Mouse (Mus musculus) myocyte (in vitro differentiated cells): ENCODE data around the gene Cyp4f37. TPM values are rescaled to one million over a fixed set of nuclear protein-coding genes. Genes with fewer than 3 reads are reported as not detected.
"Not testable (repeated sequence)": the region's sequence is repeated elsewhere in the genome, so short reads cannot be mapped to it uniquely, and the experiment has no call there.

Experiments used
- H3K27me3 ChIP-seq: one replicate; pipeline ENCODE4 v1.6.1; 2011; ENCODE audit not compliant: control insufficient read depth, insufficient read depth, insufficient read length
- H3K36me3 ChIP-seq: one replicate; pipeline ENCODE4 v1.6.1; 2011; ENCODE audit not compliant: control insufficient read depth, insufficient read depth
- H3K4me2 ChIP-seq: one replicate; pipeline ENCODE4 v1.6.1; 2011; ENCODE audit warnings: low read depth, control low read depth
- H3K4me3 ChIP-seq: one replicate; pipeline ENCODE4 v1.5.1; 2011; ENCODE audit warnings: mild to moderate bottlenecking, control low read depth, moderate library complexity
- H3K79me2 ChIP-seq: one replicate; pipeline ENCODE4 v1.6.1; 2011; ENCODE audit not compliant: control insufficient read depth, insufficient read depth
- H3ac ChIP-seq: one replicate; pipeline ENCODE4 v1.6.1; 2011; ENCODE audit not compliant: control insufficient read depth, insufficient read length
- CEBPB ChIP-seq: IDR thresholded peaks from 2 replicates; pipeline ENCODE4 v1.6.1; 2011; ENCODE audit warnings: mild to moderate bottlenecking, moderate library complexity; ENCODE audit not compliant: poor library complexity, insufficient read depth, severe bottlenecking
- E2F4 ChIP-seq: IDR thresholded peaks from one replicate; pipeline ENCODE4 v1.6.1; 2011; ENCODE audit warnings: mild to moderate bottlenecking, control low read depth, moderate library complexity; ENCODE audit not compliant: insufficient read depth
- MAX ChIP-seq: IDR thresholded peaks from one replicate; pipeline ENCODE4 v1.6.1; 2011; ENCODE audit warnings: low read depth, mild to moderate bottlenecking, control low read depth
- MYOD1 ChIP-seq, 3 experiments: IDR thresholded peaks; one replicate each; pipeline ENCODE4 v1.6.1; 2011; ENCODE audit warnings: control low read depth in 2 of 3, low read depth in 2 of 3, mild to moderate bottlenecking in 2 of 3, moderate library complexity in 1 of 3; ENCODE audit not compliant: insufficient read length in 2 of 3, control insufficient read depth in 1 of 3
- MYOG ChIP-seq, 3 experiments: IDR thresholded peaks; one replicate each; pipeline ENCODE4 v1.6.1; 2011; ENCODE audit warnings: control low read depth in 2 of 3, low read depth in 2 of 3, mild to moderate bottlenecking in 2 of 3; ENCODE audit not compliant: insufficient read length in 2 of 3, control insufficient read depth in 1 of 3, insufficient read depth in 1 of 3
- POLR2A ChIP-seq: IDR thresholded peaks from one replicate; pipeline ENCODE4 v1.6.1; 2011; ENCODE audit warnings: low read depth, mild to moderate bottlenecking, control low read depth, moderate library complexity; ENCODE audit not compliant: insufficient read length
- POLR2AphosphoS2 ChIP-seq: IDR thresholded peaks from one replicate; pipeline ENCODE4 v1.6.1; 2011; ENCODE audit warnings: low read depth, control low read depth; ENCODE audit not compliant: insufficient read length
- REST ChIP-seq: IDR thresholded peaks from one replicate; pipeline ENCODE4 v1.6.1; 2011; ENCODE audit warnings: mild to moderate bottlenecking, control low read depth, moderate library complexity; ENCODE audit not compliant: insufficient read depth, insufficient read length
- SRF ChIP-seq: IDR thresholded peaks from one replicate; pipeline ENCODE4 v1.6.1; 2011; ENCODE audit warnings: low read depth; ENCODE audit not compliant: control insufficient read depth, insufficient read length
- TCF12 ChIP-seq: IDR thresholded peaks from one replicate; pipeline ENCODE4 v1.6.1; 2011; ENCODE audit warnings: mild to moderate bottlenecking, control low read depth; ENCODE audit not compliant: poor library complexity, insufficient read depth, severe bottlenecking
- TCF3 ChIP-seq: IDR thresholded peaks from one replicate; pipeline ENCODE4 v1.6.1; 2011; ENCODE audit warnings: low read depth, control low read depth; ENCODE audit not compliant: insufficient read length
- USF1 ChIP-seq: IDR thresholded peaks from one replicate; pipeline ENCODE4 v1.6.1; 2011; ENCODE audit warnings: low read depth, mild to moderate bottlenecking, control low read depth, moderate library complexity
- polyA plus RNA-seq: library from polyadenylated mRNA; unstranded; fragments of >200 nt; fragmentation: generic; extraction: Trizol; gene quantifications from one replicate; pipeline ENCODE4 v1.2.1, GENCODE M21; 2012; ENCODE audit warnings: missing spikeins

The Cyp4f37 gene
- not detected for polyA plus RNA-seq

DNA sequence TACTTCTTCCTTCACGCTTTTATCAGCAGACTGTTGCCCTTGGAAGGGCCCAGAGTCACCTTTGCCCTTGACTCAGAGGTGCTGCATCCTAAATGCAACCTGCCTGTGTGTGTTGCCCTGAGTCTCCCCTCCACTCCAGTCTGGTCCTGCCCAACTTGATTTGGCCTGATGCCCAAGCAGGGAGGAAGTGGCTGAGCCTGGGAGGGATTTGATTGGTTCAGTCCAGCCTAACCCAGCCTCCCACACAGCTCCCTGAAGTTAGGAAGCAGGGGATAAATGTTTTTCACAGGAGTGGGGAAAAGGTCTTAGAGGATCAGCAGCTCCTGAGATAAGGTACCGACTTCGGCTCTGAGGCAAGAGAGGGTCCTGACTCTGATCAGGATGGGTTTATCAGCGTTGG is at the start of gene Cyp4f37:
Gene Cyp4f37, plus strand, starts transcription at position 292 of the 400 bp plus-strand sequence.
- H3K4me3 ChIP-seq = not testable (repeated sequence)

DNA sequence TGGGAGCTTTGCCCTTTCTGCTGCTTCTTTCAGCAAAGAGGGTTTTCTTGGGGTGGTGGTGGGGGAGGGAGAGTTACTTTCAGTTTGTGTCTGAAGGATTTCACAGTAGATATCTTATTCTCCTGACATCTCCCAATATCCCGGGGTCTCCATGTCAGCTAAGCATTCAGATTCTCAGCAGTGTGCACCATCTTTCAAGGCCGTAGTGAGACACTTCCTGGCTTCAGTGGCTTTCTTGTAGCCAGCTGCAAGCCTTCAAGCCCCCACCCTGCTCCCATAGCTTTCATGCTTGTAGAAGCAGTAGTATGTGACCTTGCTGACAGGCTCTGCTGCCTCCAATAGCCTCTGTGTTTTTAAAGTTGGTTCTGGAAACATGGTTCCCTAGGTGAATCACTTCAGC is 47.8 kb upstream of the Cyp4f37 start:
- not testable (repeated sequence) for H3K27me3 ChIP-seq, H3K36me3 ChIP-seq, H3ac ChIP-seq, H3K4me3 ChIP-seq, H3K4me2 ChIP-seq, H3K79me2 ChIP-seq

More for the DNA sequence above, at the start of gene Cyp4f37:
- not testable (repeated sequence) for H3K36me3 ChIP-seq, H3K4me2 ChIP-seq, H3ac ChIP-seq, H3K79me2 ChIP-seq, H3K27me3 ChIP-seq

DNA sequence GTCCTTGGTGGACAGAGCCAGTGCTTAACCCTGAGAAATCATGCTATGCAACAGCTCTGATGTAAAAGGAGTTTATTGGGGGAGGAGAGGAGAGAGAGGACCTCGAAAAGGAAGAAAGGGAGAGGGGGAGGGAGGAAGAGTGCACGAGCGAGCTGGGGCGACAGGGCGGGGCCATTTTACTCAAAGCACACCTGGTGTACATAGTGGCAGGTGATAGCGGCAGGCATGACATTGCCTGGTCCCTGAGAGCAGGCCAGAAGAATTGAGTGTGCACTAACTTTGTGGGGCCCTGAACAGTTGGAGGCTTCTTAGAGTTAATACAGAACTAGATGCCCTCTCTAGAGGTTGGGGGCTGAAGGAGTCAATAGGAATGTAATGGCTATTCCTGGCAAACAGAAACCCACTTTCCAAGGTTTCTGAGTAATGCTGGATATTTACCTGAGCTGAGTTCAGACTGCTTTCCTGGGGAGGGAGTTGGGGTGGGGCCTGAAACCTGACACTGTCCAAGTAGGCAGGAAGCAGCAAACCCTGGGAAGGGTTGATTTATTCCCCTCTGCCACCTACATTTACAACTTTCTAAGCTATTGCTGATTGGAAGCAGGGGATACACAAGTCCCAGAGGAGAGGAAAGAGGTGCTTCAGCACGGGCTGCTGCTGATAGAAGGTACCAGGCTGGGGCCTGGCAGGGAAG is 43.5 kb upstream of the Cyp4f37 start:
- Histone ChIP-seq H3K4me2 (no peak overlapping the region), H3K79me2 (no peaks in the 10 kb centered on the region), H3ac (no peak overlapping the region), H3K4me3 (no peak overlapping the region), H3K27me3 (no peaks in the 10 kb centered on the region), H3K36me3 (no peaks in the 10 kb centered on the region)
- TF ChIP-seq TCF12 (no peak), E2F4 (no peak), TCF3 (no peak), MYOG (IDR thresholded peaks at IDR 0.05; ENCODE audit: control insufficient read depth in 1 of 3, insufficient read depth in 1 of 3, insufficient read length in 2 of 3, low read depth in 2 of 3) (no peak), SRF (no peak), CEBPB (no peak), MYOD1 (IDR thresholded peaks at IDR 0.05; ENCODE audit: control insufficient read depth in 1 of 3, insufficient read length in 2 of 3, low read depth in 2 of 3) (no peak), REST (no peak), MAX (no peak), POLR2AphosphoS2 (no peak)

DNA sequence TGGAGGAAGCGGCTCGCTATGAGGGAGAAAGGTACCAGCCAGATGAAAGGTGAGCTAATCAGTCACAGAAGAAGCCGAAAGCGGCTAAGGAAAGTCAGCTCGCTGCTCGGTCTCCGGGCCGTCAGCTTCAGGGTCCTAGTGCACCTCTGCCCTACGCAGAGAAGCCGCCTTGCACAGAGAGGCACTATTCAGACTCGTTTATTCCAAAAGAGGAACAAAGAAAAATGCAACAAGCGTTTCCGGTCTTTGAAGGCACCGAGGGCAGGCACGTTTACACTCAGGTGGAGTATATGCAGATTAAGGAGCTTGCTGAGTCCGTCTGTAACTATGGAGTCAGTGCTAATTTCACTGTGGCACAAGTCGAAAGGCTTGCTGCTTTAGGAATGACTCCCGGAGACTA is 24.6 kb upstream of the Cyp4f37 start:
- Histone ChIP-seq H3K4me2 (no peak overlapping the region), H3K36me3 (no peaks in the 10 kb centered on the region), H3ac (no peak overlapping the region), H3K27me3 (peaks cover 4% of the 10 kb centered on the region), H3K79me2 (no peaks in the 10 kb centered on the region), H3K4me3 (no peak overlapping the region)
- TF ChIP-seq POLR2AphosphoS2 = no peak
- TF ChIP-seq MYOD1 (IDR thresholded peaks at IDR 0.05; ENCODE audit: control insufficient read depth in 1 of 3, insufficient read length in 2 of 3, low read depth in 2 of 3) = no peak
- TF ChIP-seq POLR2A = no peak

DNA sequence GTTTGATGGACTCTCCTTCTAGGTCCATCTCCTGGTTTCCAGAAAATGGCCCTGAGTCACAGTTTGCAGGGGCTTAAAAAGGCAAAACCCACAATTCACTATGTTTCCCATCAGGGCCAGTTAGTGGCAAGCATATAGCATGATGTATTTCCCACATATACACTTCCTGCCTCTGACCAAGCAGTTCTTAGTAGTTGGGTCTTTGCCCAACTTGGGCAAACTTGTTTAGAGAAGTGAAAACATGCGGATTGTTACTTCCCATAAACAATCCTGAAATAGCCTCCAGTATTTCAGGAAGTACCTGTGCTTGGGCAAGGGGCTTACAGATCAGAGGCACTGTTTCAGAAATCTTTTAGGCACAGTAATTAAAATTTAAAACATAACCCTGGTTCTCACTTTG is 13.1 kb upstream of the Cyp4f37 start:
- no peak for TF ChIP-seq POLR2A
- TF ChIP-seq MYOG (IDR thresholded peaks at IDR 0.05; ENCODE audit: control insufficient read depth in 1 of 3, insufficient read depth in 1 of 3, insufficient read length in 2 of 3, low read depth in 2 of 3) = no peak
- TF ChIP-seq POLR2AphosphoS2 = no peak
- TF ChIP-seq USF1 = no peak
- no peak for TF ChIP-seq E2F4
- TF ChIP-seq SRF = no peak
- TF ChIP-seq CEBPB = no peak
- TF ChIP-seq MYOD1 (IDR thresholded peaks at IDR 0.05; ENCODE audit: control insufficient read depth in 1 of 3, insufficient read length in 2 of 3, low read depth in 2 of 3) = no peak
- Histone ChIP-seq H3ac (no peak overlapping the region), H3K27me3 (no peaks in the 10 kb centered on the region)

DNA sequence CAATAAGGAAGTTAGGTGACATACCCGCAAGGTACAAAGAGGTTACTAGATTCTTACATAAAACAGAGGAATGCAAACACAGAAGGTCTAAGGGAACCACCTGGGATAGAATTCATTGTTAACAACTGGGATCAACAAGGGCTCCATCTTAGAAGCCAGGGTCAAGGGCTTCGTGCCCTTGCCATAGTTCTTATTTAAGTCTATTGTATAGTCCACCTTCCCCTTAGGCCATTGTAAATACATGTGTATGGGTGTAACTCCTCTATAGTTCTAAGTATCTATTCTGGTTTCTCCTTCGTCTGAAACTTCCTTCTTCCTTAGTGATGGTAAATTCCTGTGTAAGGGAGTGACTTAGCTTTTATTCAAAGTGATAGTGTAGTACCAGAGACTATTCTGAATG is 10.9 kb upstream of the Cyp4f37 start:
- H3K4me3 ChIP-seq, H3K79me2 ChIP-seq, H3K36me3 ChIP-seq, H3K27me3 ChIP-seq, H3ac ChIP-seq, H3K4me2 ChIP-seq: not testable (repeated sequence)

More for the DNA sequence above, 13.1 kb upstream of the Cyp4f37 start:
- H3K79me2 ChIP-seq = no peaks in the 10 kb centered on the region
- H3K4me2 ChIP-seq = no peak overlapping the region
- no peaks in the 10 kb centered on the region for H3K36me3 ChIP-seq
- H3K4me3 ChIP-seq = no peak overlapping the region
